Comparison of ENCODE assay signal across 8 mouse cellular contexts in the genomic region with DNA sequence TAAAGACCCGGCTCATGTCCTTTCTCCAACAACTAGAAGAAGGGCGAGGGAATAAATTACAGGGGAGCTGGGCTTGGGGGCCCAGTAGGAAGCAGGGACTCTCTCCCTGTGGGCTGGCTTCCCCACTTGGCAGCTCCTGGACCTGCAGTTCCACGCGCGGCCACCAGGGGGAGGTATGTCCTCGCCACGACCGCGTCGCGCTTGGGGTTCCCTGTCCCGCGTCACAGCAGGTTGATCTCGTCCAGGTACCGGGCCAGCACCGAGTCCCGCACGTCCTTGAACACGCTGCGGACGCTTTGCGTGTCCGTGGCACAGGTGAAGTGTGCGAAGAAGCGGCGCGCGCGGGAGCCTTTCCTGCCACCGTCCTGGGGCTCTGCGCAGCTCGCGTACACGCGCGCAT. TPM values are rescaled to one million over a fixed set of nuclear protein-coding genes. Genes with fewer than 3 reads are reported as not detected.
A peak's percentile ranks its signal among the peaks of the same experiment; 100 is the strongest.
DNase-seq lines count a peak whose midpoint lies in the region; ATAC-seq and TF ChIP-seq lines count a peak whose summit lies in the region.

No protein-coding gene starts in this region.

- H3K27me3 ChIP-seq in CH12.LX (replicated peaks) = peaks cover 2% of the 10 kb centered on the region
- H3K27me3 ChIP-seq in forebrain, embryonic 12.5 days = peaks cover 17% of the 10 kb centered on the region

- peaks cover 10 to 17% of the 10 kb centered on the region in 2 experiments for H3K4me1 ChIP-seq in CH12.LX (ENCODE audit: control insufficient read depth in 1 of 2, insufficient read depth in 2 of 2)
- peaks cover 4% of the 10 kb centered on the region; the same call in 1 of the 2 replicates for H3K4me1 ChIP-seq in forebrain, embryonic 12.5 days

- no peak for TF ChIP-seq EP300 in CH12.LX (IDR thresholded peaks at IDR 0.05; ENCODE audit: low read length)

- peak; percentile 43 for DNase-seq in CH12.LX (ENCODE audit: extremely low read depth)
- DNase-seq in c-Kit-positive CD71-positive TER-119-positive erythroid progenitor cells, embryonic 14.5 days (ENCODE audit: low spot score) = peak; percentile 76
- peak; percentile 89 to 95 for DNase-seq in heart, postnatal 10 days
- DNase-seq in kidney, postnatal 4 days = peak; percentile 93 to 95
- DNase-seq in lung, adult 18-20 months = peak; percentile 85 to 90
- DNase-seq in testis, postnatal 14 days (ENCODE audit: low spot score) = peak; percentile 84

- H3K4me2 ChIP-seq in CH12.LX (ENCODE audit: insufficient read depth, low read depth, poor library complexity, severe bottlenecking) = no peak overlapping the region
- peak overlapping the region; percentile 65 for H3K4me2 ChIP-seq in forebrain, embryonic 12.5 days

- no peak for TF ChIP-seq POLR2A in CH12.LX (IDR thresholded peaks at IDR 0.05; ENCODE audit: low read depth, low read length)

- intact Hi-C loops in heart, postnatal 10 days (cut with DNase I) = loop anchor here (1.0 to 2.0 kb wide), 4 partner anchors 24 to 668 kb away; no protein-coding TSS in a partner anchor

- no peak overlapping the region for H3K27ac ChIP-seq in CH12.LX (ENCODE audit: insufficient read depth, low read depth)
- no peak overlapping the region for H3K27ac ChIP-seq in forebrain, embryonic 12.5 days

- peak; percentile 58 to 95 for TF ChIP-seq CTCF in CH12.LX (conservative IDR thresholded peaks at IDR 0.05 in 1 of 2, IDR thresholded peaks at IDR 0.05 in 1 of 2; ENCODE audit: low read depth in 2 of 2, low read length in 2 of 2)

- no peak overlapping the region for H3K4me3 ChIP-seq in CH12.LX (replicated peaks in 1 of 3; ENCODE audit: low read depth in 2 of 3, low read length in 2 of 3, poor library complexity in 1 of 3)
- H3K4me3 ChIP-seq in forebrain, embryonic 12.5 days (replicated peaks) = peak overlapping the region; percentile 38

- in situ Hi-C loops in CH12.LX (cut with MboI; ENCODE audit: low pct_ligation_motif_present, low pct_unique_long_range_greater_than_20kb, low sequenced_read_pairs) = no loop called here

- no peaks in the 10 kb centered on the region for H3K79me2 ChIP-seq in CH12.LX (replicated peaks; ENCODE audit: control insufficient read depth, extremely low read depth, insufficient read depth, poor library complexity, severe bottlenecking)

- H3K9ac ChIP-seq in CH12.LX (ENCODE audit: insufficient read depth, low read depth) = no peak overlapping the region
- H3K9ac ChIP-seq in forebrain, embryonic 12.5 days = peak overlapping the region; percentile 38; the same call in 1 of the 2 replicates

- dilution Hi-C loops in CH12.LX (cut with MboI; ENCODE audit: extremely low pct_ligation_motif_present, extremely low pct_unique_long_range_greater_than_20kb, low sequenced_read_pairs) = no loop called here

- ATAC-seq in forebrain, embryonic 12.5 days (ENCODE audit: low FRiP score) = peak; percentile 47
- ATAC-seq in neutrophil, adult 5-6 weeks (ENCODE audit: extremely low read depth, insufficient number of reproducible peaks, low FRiP score, poor library complexity, severe bottlenecking) = peak; percentile 64

- H3K9me3 ChIP-seq in CH12.LX (replicated peaks; ENCODE audit: low read length) = peaks cover 6% of the 10 kb centered on the region
- H3K9me3 ChIP-seq in forebrain, embryonic 12.5 days = no peaks in the 10 kb centered on the region

- peaks cover 0 to 17% of the 10 kb centered on the region in 2 experiments for H3K36me3 ChIP-seq in CH12.LX (replicated peaks in 1 of 2; ENCODE audit: control insufficient read depth in 1 of 2, insufficient read depth in 1 of 2, low read length in 1 of 2)
- no peaks in the 10 kb centered on the region for H3K36me3 ChIP-seq in forebrain, embryonic 12.5 days (replicated peaks)

- peak; percentile 80 for TF ChIP-seq RAD21 in CH12.LX (IDR thresholded peaks at IDR 0.05; ENCODE audit: low read depth, low read length)

- WGBS in forebrain, embryonic 12.5 days = 9% methylated on average over 36 of the region's 36 CpGs

TF ChIP-seq in CH12.LX, 34 proteins besides CTCF, POLR2A, EP300 and RAD21:
- peak; percentile 20; the same call in 1 of the 2 replicates for TF ChIP-seq ZC3H11A (IDR thresholded peaks at IDR 0.05; ENCODE audit: low read depth, low read length)
- TF ChIP-seq BHLHE40 (IDR thresholded peaks at IDR 0.05; ENCODE audit: low read depth, low read length) = no peak
- no peak for TF ChIP-seq MXI1 (IDR thresholded peaks at IDR 0.05; ENCODE audit: low read depth, low read length)
- TF ChIP-seq SMC3 (IDR thresholded peaks at IDR 0.05; ENCODE audit: low read depth, low read length) = peak; percentile 95

RNA-seq across cellular contexts. Expression of a gene that starts 2.7 kb away (rescaled TPM):
- 0.25 and 0.30 TPM in 2 replicates for total RNA-seq in CH12.LX (2012; rRNA removed)
- not detected in 2 replicates for total RNA-seq in CH12.LX (2014; rRNA removed)
- polyA plus RNA-seq in CH12.LX (2012; ENCODE audit: insufficient read length, low read depth) = 0.16 and 0.19 TPM in 2 replicates
- polyA plus RNA-seq in forebrain, embryonic 12.5 days (2016; fragmentation: Nextera tagmentation; extraction: Ambion mirVana) = 0.21 and 0.49 TPM in 2 replicates
- total RNA-seq in heart, postnatal 10 days (2021) = under 1 TPM; 0.86 to 0.87 TPM
- 61.1 and 63.1 TPM in 2 replicates for total RNA-seq in neutrophil, adult 5-6 weeks (2017)

RNA-seq across cellular contexts. Expression of a gene that starts 6.5 kb away (rescaled TPM):
- 99.5 and 104 TPM in 2 replicates for total RNA-seq in CH12.LX (2012; rRNA removed)
- total RNA-seq in CH12.LX (2014; rRNA removed) = 41.5 and 41.7 TPM in 2 replicates
- 80.5 and 89.5 TPM in 2 replicates for polyA plus RNA-seq in CH12.LX (2012; ENCODE audit: insufficient read length, low read depth)
- polyA plus RNA-seq in forebrain, embryonic 12.5 days (2016; fragmentation: Nextera tagmentation; extraction: Ambion mirVana) = 65.8 and 66.6 TPM in 2 replicates
- total RNA-seq in heart, postnatal 10 days (2021) = 10 to 100 TPM; 64.0 to 65.0 TPM
- total RNA-seq in neutrophil, adult 5-6 weeks (2017) = 148 and 149 TPM in 2 replicates

RNA-seq across cellular contexts. Expression of a gene that starts 20.1 kb away (rescaled TPM):
- total RNA-seq in CH12.LX (2012; rRNA removed) (0.08 and 0.17 TPM in 2 replicates), CH12.LX (2014; rRNA removed) (not detected in 2 replicates)
- 0.07 and 0.12 TPM in 2 replicates for polyA plus RNA-seq in CH12.LX (2012; ENCODE audit: insufficient read length, low read depth)
- 37.1 and 42.4 TPM in 2 replicates for polyA plus RNA-seq in forebrain, embryonic 12.5 days (2016; fragmentation: Nextera tagmentation; extraction: Ambion mirVana)
- total RNA-seq in heart, postnatal 10 days (2021) = under 1 TPM; 0.32 to 0.48 TPM
- not detected in 2 replicates for total RNA-seq in neutrophil, adult 5-6 weeks (2017)

RNA-seq across cellular contexts. Expression of a gene that starts 21.4 kb away (rescaled TPM):
- 9.9 and 10.0 TPM in 2 replicates for total RNA-seq in CH12.LX (2012; rRNA removed)
- total RNA-seq in CH12.LX (2014; rRNA removed) = 5.2 and 5.5 TPM in 2 replicates
- 4.9 and 5.2 TPM in 2 replicates for polyA plus RNA-seq in CH12.LX (2012; ENCODE audit: insufficient read length, low read depth)
- 0.49 and 0.92 TPM in 2 replicates for polyA plus RNA-seq in forebrain, embryonic 12.5 days (2016; fragmentation: Nextera tagmentation; extraction: Ambion mirVana)
- total RNA-seq in heart, postnatal 10 days (2021) = under 1 TPM; 0.60 to 0.74 TPM
- total RNA-seq in neutrophil, adult 5-6 weeks (2017) = 12.6 and 13.4 TPM in 2 replicates

RNA-seq across cellular contexts. Expression of a gene that starts 42.3 kb away (rescaled TPM):
- total RNA-seq in CH12.LX (2012; rRNA removed) (7.2 and 9.0 TPM in 2 replicates), CH12.LX (2014; rRNA removed) (4.1 and 4.3 TPM in 2 replicates)
- polyA plus RNA-seq in CH12.LX (2012; ENCODE audit: insufficient read length, low read depth) = 6.9 and 8.7 TPM in 2 replicates
- polyA plus RNA-seq in forebrain, embryonic 12.5 days (2016; fragmentation: Nextera tagmentation; extraction: Ambion mirVana) = 74.8 and 75.9 TPM in 2 replicates
- total RNA-seq in heart, postnatal 10 days (2021) = 10 to 100 TPM; 59.2 to 60.6 TPM
- 13.5 and 27.0 TPM in 2 replicates for total RNA-seq in neutrophil, adult 5-6 weeks (2017)

Comparison
In these comparisons a context has a peak if more than half of its experiments do, and no peak if none do; other contexts are left out.
1. DNase-seq: peak in every context shown above with its lines; median percentile 94 in kidney, postnatal 4 days; 92 in heart, postnatal 10 days; 88 in lung, adult 18-20 months; 84 in testis, postnatal 14 days; 76 in c-Kit-positive CD71-positive TER-119-positive erythroid progenitor cells, embryonic 14.5 days; 43 in CH12.LX.
2. RNA of a gene that starts 2.7 kb away (total RNA-seq): 61.1 to 63.1 TPM in neutrophil, adult 5-6 weeks; 0.86 to 0.87 TPM in heart, postnatal 10 days and 0.25 to 0.30 TPM in CH12.LX; every median in the first group is over 10 times any median in the second.